Comparison of ENCODE assay signal across 9 mouse cellular contexts in genomic region chr13:24786014-24786490, GRCm38 (mm10). TPM values are rescaled to one million over a fixed set of nuclear protein-coding genes. Genes with fewer than 3 reads are reported as not detected.
DNase-seq lines count a peak whose midpoint lies in the region; ATAC-seq and TF ChIP-seq lines count a peak whose summit lies in the region.
"Had no signal": no experiment of that assay in that cellular context is flagged by ENCODE, and none has a peak within 500 bp of the region (broad histone marks: within the 10 kb centered on the region; RNA-seq: fewer than 3 reads in every experiment).

No protein-coding gene starts in this region.

- peak overlapping the region; percentile 37 for H3K27ac ChIP-seq in CH12.LX (ENCODE audit: insufficient read depth, low read depth)
- peak overlapping the region; percentile 1; the same call in 1 of the 2 replicates for H3K27ac ChIP-seq in macrophage

- in situ Hi-C loops in CH12.LX (cut with MboI; ENCODE audit: low pct_ligation_motif_present, low pct_unique_long_range_greater_than_20kb, low sequenced_read_pairs), result no loop called here

- TF ChIP-seq EP300 in CH12.LX (IDR thresholded peaks at IDR 0.05; ENCODE audit: low read length), result peak; percentile 21

- ATAC-seq in frontal cortex, adult (ENCODE audit: low TSS enrichment), result peak; percentile 86

- H3K9me3 ChIP-seq in CH12.LX (replicated peaks; ENCODE audit: low read length), result peaks cover 2% of the 10 kb centered on the region

- peak; percentile 66 for TF ChIP-seq POLR2A in CH12.LX (IDR thresholded peaks at IDR 0.05; ENCODE audit: low read depth, low read length)

- H3K36me3 ChIP-seq in CH12.LX (replicated peaks in 1 of 2; ENCODE audit: control insufficient read depth in 1 of 2, insufficient read depth in 1 of 2, low read length in 1 of 2), result no peaks in the 10 kb centered on the region
- H3K36me3 ChIP-seq in macrophage (ENCODE audit: inconsistent target), result no peaks in the 10 kb centered on the region

- H3K79me2 ChIP-seq in CH12.LX (replicated peaks; ENCODE audit: control insufficient read depth, extremely low read depth, insufficient read depth, poor library complexity, severe bottlenecking), result no peaks in the 10 kb centered on the region
- peaks cover 37% of the 10 kb centered on the region for H3K79me2 ChIP-seq in macrophage (ENCODE audit: inconsistent target)

- peak overlapping the region; percentile 5 for H3K4me2 ChIP-seq in CH12.LX (ENCODE audit: insufficient read depth, low read depth, poor library complexity, severe bottlenecking)

- peaks cover 14 to 38% of the 10 kb centered on the region in 2 experiments for H3K4me1 ChIP-seq in CH12.LX (ENCODE audit: control insufficient read depth in 1 of 2, insufficient read depth in 2 of 2)

- no peak for DNase-seq in frontal cortex, postnatal 10 days (ENCODE audit: low spot score in 2 of 2)
- DNase-seq in CH12.LX (ENCODE audit: extremely low read depth), result peak; percentile 93
- peak; percentile 61 to 64 for DNase-seq in cerebellum, postnatal 36 days
- DNase-seq in urinary bladder, adult 18-20 months (ENCODE audit: low spot score in 2 of 2), result no peak
- DNase-seq in urinary bladder, postnatal 10 days (ENCODE audit: low spot score), result no peak
- no peak for DNase-seq in neural tube, embryonic 10.5 days (ENCODE audit: extremely low spot score, low spot score)

- no peak overlapping the region for H3K9ac ChIP-seq in CH12.LX (ENCODE audit: insufficient read depth, low read depth)

- 41% methylated on average over 11 of the region's 11 CpGs for WGBS in macrophage (ENCODE audit: missing documents)

- H3K4me3 ChIP-seq in CH12.LX (replicated peaks in 1 of 3; ENCODE audit: low read depth in 2 of 3, low read length in 2 of 3, poor library complexity in 1 of 3) (peak overlapping the region in 2 of 3 experiments; percentile 3 to 21), macrophage (ENCODE audit: inconsistent target) (no peak overlapping the region)

- dilution Hi-C loops in CH12.LX (cut with MboI; ENCODE audit: extremely low pct_ligation_motif_present, extremely low pct_unique_long_range_greater_than_20kb, low sequenced_read_pairs), result no loop called here

- no peaks in the 10 kb centered on the region for H3K27me3 ChIP-seq in CH12.LX (replicated peaks)

- TF ChIP-seq CTCF in CH12.LX (conservative IDR thresholded peaks at IDR 0.05 in 1 of 2, IDR thresholded peaks at IDR 0.05 in 1 of 2; ENCODE audit: low read depth in 2 of 2, low read length in 2 of 2), result no peak

- no peak for TF ChIP-seq RAD21 in CH12.LX (IDR thresholded peaks at IDR 0.05; ENCODE audit: low read depth, low read length)

TF ChIP-seq in CH12.LX, 34 proteins besides CTCF, POLR2A, EP300 and RAD21:
- TF ChIP-seq MAZ (IDR thresholded peaks at IDR 0.05; ENCODE audit: low read depth, low read length), result peak; percentile 77
- peak; percentile 50; the same call in 1 of the 2 replicates for TF ChIP-seq MEF2A (IDR thresholded peaks at IDR 0.05; ENCODE audit: borderline replicate concordance, low read depth, low read length)
- TF ChIP-seq ETS1 (conservative IDR thresholded peaks at IDR 0.05; ENCODE audit: low read depth, low read length), result peak; percentile 43; the same call in 1 of the 2 replicates
- peak; percentile 28; the same call in 1 of the 2 replicates for TF ChIP-seq TCF12 (IDR thresholded peaks at IDR 0.05; ENCODE audit: low read depth, low read length)
- TF ChIP-seq BHLHE40 (IDR thresholded peaks at IDR 0.05; ENCODE audit: low read depth, low read length), result peak; percentile 81
- peak; percentile 77; the same call in 1 of the 2 replicates for TF ChIP-seq MXI1 (IDR thresholded peaks at IDR 0.05; ENCODE audit: low read depth, low read length)
- TF ChIP-seq RCOR1 (conservative IDR thresholded peaks at IDR 0.05; ENCODE audit: low read depth, low read length), result no peak
- 0 out of 2 replicates have a peak, but pooled peaks have one; percentile 62 for TF ChIP-seq CHD2 (IDR thresholded peaks at IDR 0.05; ENCODE audit: low read length)
- peak; percentile 92 for TF ChIP-seq MAX (IDR thresholded peaks at IDR 0.05; ENCODE audit: low read length)
- TF ChIP-seq JUND (conservative IDR thresholded peaks at IDR 0.05; ENCODE audit: low read depth, low read length), result peak; percentile 55
- TF ChIP-seq SIN3A (IDR thresholded peaks at IDR 0.05; ENCODE audit: low read length), result peak; percentile 83
- TF ChIP-seq ZC3H11A (IDR thresholded peaks at IDR 0.05; ENCODE audit: low read depth, low read length), result no peak
- TF ChIP-seq JUN (IDR thresholded peaks at IDR 0.05; ENCODE audit: insufficient read depth, low read depth, low read length), result peak; percentile 67
- TF ChIP-seq GABPA (IDR thresholded peaks at IDR 0.05; ENCODE audit: insufficient replicate concordance, low read depth, low read length), result no peak
- 0 out of 2 replicates have a peak, but pooled peaks have one; percentile 16 for TF ChIP-seq USF2 (conservative IDR thresholded peaks at IDR 0.05; ENCODE audit: low read depth, low read length)
- no peak for TF ChIP-seq SMC3 (IDR thresholded peaks at IDR 0.05; ENCODE audit: low read depth, low read length)
- peak; percentile 98 for TF ChIP-seq MYC (IDR thresholded peaks at IDR 0.05; ENCODE audit: low read depth, low read length)
- 0 out of 2 replicates have a peak, but pooled peaks have one; percentile 78 for TF ChIP-seq E2F4 (IDR thresholded peaks at IDR 0.05; ENCODE audit: insufficient replicate concordance, low read depth, low read length)
- peak; percentile 14; the same call in 1 of the 2 replicates for TF ChIP-seq USF1 (IDR thresholded peaks at IDR 0.05; ENCODE audit: low read depth, low read length)
- no peak for TF ChIP-seq HCFC1 (IDR thresholded peaks at IDR 0.05; ENCODE audit: low read depth, low read length)
- peak; percentile 21; the same call in 1 of the 2 replicates for TF ChIP-seq TBP (conservative IDR thresholded peaks at IDR 0.05; ENCODE audit: low read depth, low read length)
- peak; percentile 69 for TF ChIP-seq NELFE (IDR thresholded peaks at IDR 0.05; ENCODE audit: low read depth, low read length)
- TF ChIP-seq ELF1 (IDR thresholded peaks at IDR 0.05; ENCODE audit: low read depth, low read length), result peak; percentile 30; the same call in 1 of the 2 replicates
- TF ChIP-seq IRF4 (IDR thresholded peaks at IDR 0.05; ENCODE audit: low read depth, low read length), result peak; percentile 72
TF ChIP-seq in CH12.LX: peak in this region for 19.

RNA-seq across cellular contexts. Expression of gene BC005537, which starts 15.4 kb away (rescaled TPM):
- total RNA-seq in CH12.LX (2012; rRNA removed) (21.8 and 28.3 TPM in 2 replicates), CH12.LX (2014; rRNA removed) (37.0 and 39.0 TPM in 2 replicates)
- polyA plus RNA-seq in CH12.LX (2012; ENCODE audit: insufficient read length, low read depth) (47.5 and 47.7 TPM in 2 replicates), macrophage (2018) (285 to 668 TPM (median 308 TPM) in 3 replicates)
- 100 to 1,000 TPM; 204 to 959 (median 558) TPM for total RNA-seq in macrophage (2018; cell fraction: chromatin; rRNA removed)
- total RNA-seq in macrophage (2018; cell fraction: cytosol; rRNA removed), result 100 to 1,000 TPM; 258 to 483 (median 379) TPM
- total RNA-seq in macrophage (2018; cell fraction: nucleus; rRNA removed), result 1,000 to 10,000 TPM in 12 of 26 experiments, 100 to 1,000 TPM in 14; 438 to 1,569 (median 919) TPM

RNA-seq across cellular contexts. Expression of gene Gmnn, which starts 24.3 kb away (rescaled TPM):
- total RNA-seq in CH12.LX (2012; rRNA removed), result 117 and 138 TPM in 2 replicates
- total RNA-seq in CH12.LX (2014; rRNA removed), result 166 and 191 TPM in 2 replicates
- polyA plus RNA-seq in CH12.LX (2012; ENCODE audit: insufficient read length, low read depth), result 164 and 166 TPM in 2 replicates
- total RNA-seq in macrophage (2018; cell fraction: chromatin; rRNA removed), result 10 to 100 TPM in 8 of 26 experiments, 1 to 10 TPM in 17, under 1 TPM in 1; 0.90 to 22.3 (median 5.3) TPM
- 10 to 100 TPM in 25 of 26 experiments, 1 to 10 TPM in 1; 8.1 to 30.0 (median 21.3) TPM for total RNA-seq in macrophage (2018; cell fraction: cytosol; rRNA removed)
- 10 to 100 TPM in 7 of 26 experiments, 1 to 10 TPM in 19; 1.8 to 37.5 (median 8.4) TPM for total RNA-seq in macrophage (2018; cell fraction: nucleus; rRNA removed)
- polyA plus RNA-seq in macrophage (2018), result 31.4 to 90.9 TPM (median 48.0 TPM) in 3 replicates

RNA-seq across cellular contexts. Expression of gene Armh2, which starts 45.0 kb away (rescaled TPM):
- total RNA-seq in CH12.LX (2012; rRNA removed) (not detected in 2 replicates), CH12.LX (2014; rRNA removed) (not detected in 2 replicates)
- polyA plus RNA-seq in CH12.LX (2012; ENCODE audit: insufficient read length, low read depth) (not detected in 2 replicates), macrophage (2018) (not detected in 3 replicates)
- total RNA-seq in macrophage (2018; cell fraction: chromatin; rRNA removed), result not detected
- total RNA-seq in macrophage (2018; cell fraction: cytosol; rRNA removed), result not detected
- total RNA-seq in macrophage (2018; cell fraction: nucleus; rRNA removed), result not detected
- polyA plus RNA-seq: heart, embryonic 14.5 days had no signal

RNA-seq across cellular contexts. Expression of gene Acot13, which starts 45.3 kb away (rescaled TPM):
- 46.0 and 50.5 TPM in 2 replicates for total RNA-seq in CH12.LX (2012; rRNA removed)
- 36.0 and 37.1 TPM in 2 replicates for total RNA-seq in CH12.LX (2014; rRNA removed)
- 45.5 and 46.7 TPM in 2 replicates for polyA plus RNA-seq in CH12.LX (2012; ENCODE audit: insufficient read length, low read depth)
- total RNA-seq in macrophage (2018; cell fraction: chromatin; rRNA removed), result 10 to 100 TPM in 2 of 26 experiments, 1 to 10 TPM in 15, not detected in 9; 1.6 to 14.0 (median 2.5) TPM
- 10 to 100 TPM; 41.6 to 97.9 (median 63.3) TPM for total RNA-seq in macrophage (2018; cell fraction: cytosol; rRNA removed)
- 10 to 100 TPM in 16 of 26 experiments, 1 to 10 TPM in 10; 2.5 to 23.4 (median 12.0) TPM for total RNA-seq in macrophage (2018; cell fraction: nucleus; rRNA removed)
- 55.9 to 94.5 TPM (median 88.0 TPM) in 3 replicates for polyA plus RNA-seq in macrophage (2018)

RNA-seq across cellular contexts. Expression of gene Tdp2, which starts 45.4 kb away (rescaled TPM):
- total RNA-seq in CH12.LX (2012; rRNA removed) (37.4 and 38.0 TPM in 2 replicates), CH12.LX (2014; rRNA removed) (96.6 and 116 TPM in 2 replicates)
- polyA plus RNA-seq in CH12.LX (2012; ENCODE audit: insufficient read length, low read depth) (44.5 and 54.5 TPM in 2 replicates), macrophage (2018) (15.5 to 19.5 TPM (median 17.7 TPM) in 3 replicates)
- 10 to 100 TPM in 23 of 26 experiments, 1 to 10 TPM in 3; 6.8 to 64.5 (median 26.5) TPM for total RNA-seq in macrophage (2018; cell fraction: chromatin; rRNA removed)
- 10 to 100 TPM in 16 of 26 experiments, 1 to 10 TPM in 10; 3.7 to 15.0 (median 11.3) TPM for total RNA-seq in macrophage (2018; cell fraction: cytosol; rRNA removed)
- 10 to 100 TPM in 25 of 26 experiments, 1 to 10 TPM in 1; 9.4 to 57.6 (median 19.4) TPM for total RNA-seq in macrophage (2018; cell fraction: nucleus; rRNA removed)

Comparison
In these comparisons a context has a peak if more than half of its experiments do, and no peak if none do; other contexts are left out.
1. DNase-seq: peak in CH12.LX (single experiment) and cerebellum, postnatal 36 days (2 of 2); none in frontal cortex, postnatal 10 days (0 of 2), urinary bladder, adult 18-20 months (0 of 2), urinary bladder, postnatal 10 days (single experiment) and neural tube, embryonic 10.5 days (single experiment).